Mouse (Mus musculus): ENCODE measurements at regions not wholly inside any gene's neighbourhood (a gene's known extent, or its start where the extent isn't known, plus 50 kb on each side); places are given as distances from the start of the nearest gene placed in this dataset.

GRCm38 (mm10) chr6:94807216-94807615, 107.3 kb upstream of the Lrig1 start:
- DNase-seq = peak; percentile 94

GRCm38 (mm10) chr6:94806481-94807160, 106.7 kb upstream of the Lrig1 start:
- peak; percentile 96 for DNase-seq

GRCm38 (mm10) chr6:94805685-94806084, 105.7 kb upstream of the Lrig1 start:
- DNase-seq = peak; percentile 98

GRCm38 (mm10) chr6:94804284-94804815, 104.4 kb upstream of the Lrig1 start:
- no peak for DNase-seq

DNA sequence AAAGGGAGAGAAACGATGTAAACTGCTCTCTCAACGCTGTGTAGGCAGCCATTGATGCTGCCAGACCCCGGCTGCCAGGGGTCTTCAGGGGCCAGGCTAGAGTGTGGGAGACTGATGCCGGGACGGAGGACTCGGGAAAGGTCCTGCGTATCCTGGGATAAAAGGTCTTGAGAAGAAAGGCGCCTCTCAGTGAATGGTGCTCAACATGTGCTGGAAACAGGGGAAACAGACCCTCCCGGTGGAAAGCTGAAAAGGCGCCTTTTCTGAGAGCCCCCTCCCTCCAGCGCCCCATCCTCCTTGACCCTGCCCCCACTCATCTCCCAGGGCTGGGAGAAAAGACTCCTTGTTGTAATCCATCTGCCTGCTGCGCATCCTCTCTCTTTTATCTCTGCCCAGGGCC, 101.1 kb upstream of the Lrig1 start:
- peak; percentile 63 for DNase-seq

DNA sequence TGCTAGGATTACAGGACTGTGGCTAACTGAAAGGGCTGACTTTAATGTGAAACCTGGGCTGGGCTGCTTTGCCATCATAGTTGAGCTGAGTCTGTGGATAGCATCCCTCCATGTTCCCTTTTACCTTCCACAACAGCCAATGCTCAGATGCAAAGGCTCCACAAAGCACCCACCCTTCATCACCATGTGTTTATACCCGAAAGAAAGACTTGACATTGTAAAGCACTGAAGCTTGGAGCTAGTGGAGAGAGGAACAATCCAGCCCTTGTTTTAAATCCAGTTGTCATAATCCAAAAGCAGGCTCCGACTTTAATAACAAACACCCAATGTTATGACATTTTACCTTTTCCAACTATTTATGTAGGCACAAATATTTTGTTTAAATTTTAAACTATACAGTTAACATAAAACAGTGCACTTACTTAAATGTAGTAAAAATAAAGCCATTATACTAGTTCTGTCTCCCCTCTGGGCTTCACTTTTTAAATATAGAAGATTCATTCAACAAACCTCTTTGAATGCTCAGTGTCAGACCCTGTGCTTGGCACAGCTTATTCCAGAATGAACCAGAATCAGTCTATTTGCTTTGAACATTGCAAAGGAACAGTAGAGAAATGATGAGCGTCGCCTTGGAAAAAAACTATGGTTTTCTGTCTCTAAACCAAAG, 98.7 kb upstream of the Lrig1 start:
- no peak for DNase-seq

DNA sequence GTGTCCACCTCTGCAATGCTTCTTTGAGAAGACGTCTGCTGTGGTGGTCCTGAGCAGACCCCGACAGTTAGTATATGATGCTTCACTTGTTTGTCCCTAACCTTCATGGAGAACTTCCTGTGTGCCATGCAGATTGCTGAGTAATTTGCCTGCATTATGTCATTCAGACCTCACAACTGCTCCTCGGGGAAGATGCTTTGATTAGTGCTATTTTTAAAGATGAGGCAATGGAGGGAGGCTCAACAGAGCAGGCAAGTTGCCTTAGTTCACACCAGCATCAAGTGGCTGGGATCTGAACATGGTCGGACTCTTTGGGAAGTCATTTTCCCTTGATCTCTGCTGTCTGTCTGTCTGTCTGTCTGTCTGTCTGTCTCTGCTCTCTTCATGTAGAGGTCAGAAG, 95.5 kb upstream of the Lrig1 start:
- no peak for DNase-seq

DNA sequence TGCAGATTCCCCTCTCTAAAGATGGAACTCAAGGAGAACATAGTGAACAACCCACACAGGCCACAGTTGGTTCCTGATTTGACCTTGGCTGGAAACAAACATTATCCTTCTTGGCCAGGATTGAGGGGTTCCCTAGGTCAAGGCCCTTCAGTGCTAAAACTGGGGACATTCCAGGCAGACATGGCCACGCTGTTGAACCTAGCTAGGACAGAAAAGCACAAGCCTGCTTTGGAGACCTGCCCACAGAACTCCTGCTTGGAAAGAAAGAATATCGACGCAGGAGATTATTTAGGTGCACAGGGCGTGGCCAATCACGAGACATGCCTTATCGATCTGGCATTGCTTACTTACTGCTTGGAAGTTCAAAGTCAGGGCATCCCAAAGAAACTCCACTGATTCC, 93.6 kb upstream of the Lrig1 start:
- no peak for DNase-seq

- no peak for DNase-seq
Measured at GRCm38 (mm10) chr6:94792312-94792711, 92.4 kb upstream of the Lrig1 start.

- no peak for DNase-seq
Measured at GRCm38 (mm10) chr6:94789308-94789763, 89.4 kb upstream of the Lrig1 start.

GRCm38 (mm10) chr6:94783471-94783870, 83.5 kb upstream of the Lrig1 start:
- no peak for DNase-seq

GRCm38 (mm10) chr6:94780621-94781020, 80.7 kb upstream of the Lrig1 start:
- DNase-seq = no peak

- peak; percentile 98 for DNase-seq
Measured at GRCm38 (mm10) chr6:94779854-94780253, 79.9 kb upstream of the Lrig1 start.

GRCm38 (mm10) chr6:94779213-94779612, 79.3 kb upstream of the Lrig1 start:
- DNase-seq = no peak

- no peak for DNase-seq
Measured at GRCm38 (mm10) chr6:94778797-94779196, 78.8 kb upstream of the Lrig1 start.

DNA sequence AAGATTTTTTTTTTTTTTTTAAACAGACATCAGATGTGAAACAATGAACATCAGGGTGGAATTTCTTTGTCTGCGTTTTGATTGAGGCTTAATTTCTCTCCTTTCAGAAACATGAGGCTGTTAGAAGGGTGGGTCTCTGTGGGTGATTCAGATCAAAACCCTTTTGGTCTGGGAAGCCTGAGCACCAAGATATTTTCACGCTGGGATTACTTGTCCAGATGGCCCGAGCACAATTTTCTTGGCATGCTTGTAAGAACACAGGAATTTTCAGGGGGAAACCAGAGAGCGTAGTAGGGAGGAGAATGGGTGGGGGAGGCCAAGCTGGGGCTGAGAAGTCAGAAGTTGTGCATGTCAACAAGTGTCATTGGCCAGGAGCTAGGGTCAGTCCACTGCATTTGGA, 76.6 kb upstream of the Lrig1 start:
- peak; percentile 90 for DNase-seq

- no peak for DNase-seq
Measured at GRCm38 (mm10) chr6:94774871-94775270, 74.9 kb upstream of the Lrig1 start.

- DNase-seq = no peak
Measured at GRCm38 (mm10) chr6:94773604-94774486, 73.9 kb upstream of the Lrig1 start.

DNA sequence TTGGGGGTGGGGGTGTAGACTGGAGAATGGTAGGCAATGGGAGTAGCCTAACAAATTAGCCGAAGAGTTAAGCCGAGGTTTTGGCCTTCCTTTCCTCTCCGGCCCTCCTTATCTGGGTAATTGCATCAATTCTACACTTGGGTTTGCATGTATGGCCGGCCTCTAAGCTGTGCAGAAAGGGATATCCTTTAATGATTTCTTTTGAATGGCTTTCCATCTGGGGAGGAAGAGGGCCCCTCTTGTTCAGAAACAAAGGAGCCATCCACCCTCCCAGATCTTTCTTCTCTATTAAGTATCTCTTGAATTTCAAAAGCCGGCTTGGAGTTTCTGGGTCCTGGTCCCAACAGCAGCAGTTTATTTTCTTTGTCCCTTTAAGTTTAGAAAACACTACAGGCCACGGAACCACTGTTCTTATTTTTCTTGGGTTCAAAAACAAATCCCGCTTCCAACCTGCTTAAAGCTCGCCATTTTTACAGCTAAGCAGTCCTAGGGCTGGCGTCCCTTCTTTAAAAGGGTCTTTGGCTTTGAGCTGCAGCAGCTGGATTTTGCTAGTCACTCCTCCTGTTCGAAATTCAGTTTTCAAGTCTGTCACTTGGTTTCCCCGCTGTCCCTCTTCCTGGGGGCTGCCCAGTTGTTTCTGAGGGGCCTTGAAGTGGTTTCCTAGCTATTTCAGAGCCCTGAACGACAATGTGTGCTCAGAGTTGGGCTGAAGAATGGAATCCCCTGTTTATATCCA, 73.1 kb upstream of the Lrig1 start:
- DNase-seq = no peak

GRCm38 (mm10) chr6:94772391-94772790, 72.4 kb upstream of the Lrig1 start:
- DNase-seq = no peak

GRCm38 (mm10) chr6:94768230-94768629, 68.3 kb upstream of the Lrig1 start:
- no peak for DNase-seq

DNA sequence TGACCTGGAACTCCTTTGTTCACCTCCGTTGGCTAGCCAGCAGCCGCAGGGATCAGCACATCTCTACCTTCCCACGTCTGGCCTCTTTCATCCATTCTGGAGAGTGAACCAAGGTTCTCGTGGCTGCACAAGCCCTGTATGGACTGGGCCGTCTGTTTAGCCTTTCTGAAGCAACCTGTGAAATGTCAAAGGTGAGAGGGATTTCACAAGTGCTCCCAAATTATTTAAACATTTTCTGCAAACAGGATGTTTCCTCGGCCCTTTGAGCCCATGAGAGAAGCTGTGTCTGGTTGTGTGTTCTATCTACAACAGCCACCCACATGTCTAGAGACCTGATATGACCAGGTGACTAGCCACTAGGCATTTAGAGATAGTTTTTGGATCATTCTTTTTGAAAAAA, 65.8 kb upstream of the Lrig1 start:
- DNase-seq = no peak

DNA sequence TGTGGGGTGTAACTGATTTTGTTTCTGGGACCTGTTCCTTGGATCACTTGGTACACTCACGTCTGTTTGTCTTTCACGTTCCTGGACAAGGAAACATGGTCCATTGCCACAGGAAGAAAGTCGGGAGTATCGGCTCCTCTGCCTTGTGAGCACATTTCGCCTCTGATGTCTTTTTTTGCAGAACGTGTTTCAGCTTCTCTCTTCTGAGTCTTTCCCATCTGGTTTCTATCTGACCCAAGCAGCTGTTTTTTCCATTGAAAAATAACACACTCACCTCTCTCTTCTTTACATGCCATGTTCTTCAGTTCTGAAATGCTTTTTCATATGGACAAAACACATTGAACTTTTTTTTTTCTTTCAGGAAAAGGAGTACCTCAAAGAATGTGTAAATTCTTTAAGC, 61.4 kb upstream of the Lrig1 start:
- no peak for DNase-seq

All from heart, adult 11 months (tissue).